Mouse (Mus musculus): ENCODE results near the gene Fam160a1. TPM values are rescaled to one million over a fixed set of nuclear protein-coding genes. Genes with fewer than 3 reads are reported as not detected.

Fam160a1 gene
- polyA plus RNA-seq, 1 experiment from 2014 or later = 7.7 TPM

- Histone ChIP-seq H3K36me3 (no peaks in the 10 kb centered on the region), H3K27ac (no peak overlapping the region), H3K4me2 (no peak overlapping the region), H3K4me1 (replicated peaks) (no peaks in the 10 kb centered on the region), H3K27me3 (no peaks in the 10 kb centered on the region), H3K9me3 (replicated peaks) (no peaks in the 10 kb centered on the region), H3K4me3 (no peak overlapping the region), H3K9ac (no peak overlapping the region)
- WGBS = 72% methylated on average over 15 of the region's 15 CpGs
- no peak for ATAC-seq (replicated peaks; ENCODE audit: insufficient number of reproducible peaks, insufficient read depth, low FRiP score, low read depth)
These were observed 3.9 kb upstream of the Fam160a1 start for GRCm38 (mm10) chr3:85820839-85821548.

- WGBS = 74% methylated on average over 3 of the region's 3 CpGs
- Histone ChIP-seq H3K4me1 (replicated peaks) (peaks cover 3% of the 10 kb centered on the region; the same call in 1 of the 2 replicates), H3K4me3 (no peak overlapping the region), H3K27me3 (no peaks in the 10 kb centered on the region), H3K4me2 (no peak overlapping the region), H3K9me3 (replicated peaks) (no peaks in the 10 kb centered on the region), H3K27ac (no peak overlapping the region), H3K9ac (no peak overlapping the region), H3K36me3 (no peaks in the 10 kb centered on the region)
- no peak for ATAC-seq (replicated peaks; ENCODE audit: insufficient number of reproducible peaks, insufficient read depth, low FRiP score, low read depth)
These were observed 2.2 kb upstream of the Fam160a1 start for GRCm38 (mm10) chr3:85819319-85819718.

- Histone ChIP-seq H3K4me1 (replicated peaks) (peaks cover 18% of the 10 kb centered on the region), H3K4me3 (no peak overlapping the region), H3K9ac (no peak overlapping the region), H3K36me3 (no peaks in the 10 kb centered on the region), H3K4me2 (no peak overlapping the region), H3K9me3 (replicated peaks) (no peaks in the 10 kb centered on the region), H3K27ac (no peak overlapping the region), H3K27me3 (no peaks in the 10 kb centered on the region)
- ATAC-seq (replicated peaks; ENCODE audit: insufficient number of reproducible peaks, insufficient read depth, low FRiP score, low read depth) = no peak
- 42% methylated on average over 7 of the region's 7 CpGs for WGBS
These were observed 2.9 kb downstream of the Fam160a1 start for GRCm38 (mm10) chr3:85814241-85814640.

GRCm38 (mm10) chr3:85813101-85814014 is 3.7 kb downstream of the Fam160a1 start:
- Histone ChIP-seq H3K27me3 (no peaks in the 10 kb centered on the region), H3K9me3 (replicated peaks) (no peaks in the 10 kb centered on the region), H3K27ac (no peak overlapping the region), H3K9ac (no peak overlapping the region), H3K4me3 (no peak overlapping the region), H3K4me1 (replicated peaks) (peaks cover 18% of the 10 kb centered on the region), H3K4me2 (no peak overlapping the region), H3K36me3 (no peaks in the 10 kb centered on the region)
- WGBS = 67% methylated on average over 4 of the region's 4 CpGs
- ATAC-seq (replicated peaks; ENCODE audit: insufficient number of reproducible peaks, insufficient read depth, low FRiP score, low read depth) = no peak

- Histone ChIP-seq H3K27ac (no peak overlapping the region), H3K27me3 (no peaks in the 10 kb centered on the region), H3K4me2 (no peak overlapping the region), H3K9ac (no peak overlapping the region), H3K4me1 (replicated peaks) (peaks cover 18% of the 10 kb centered on the region), H3K36me3 (no peaks in the 10 kb centered on the region), H3K4me3 (no peak overlapping the region), H3K9me3 (replicated peaks) (no peaks in the 10 kb centered on the region)
- 76% methylated on average over 5 of the region's 5 CpGs for WGBS
- no peak for ATAC-seq (replicated peaks; ENCODE audit: insufficient number of reproducible peaks, insufficient read depth, low FRiP score, low read depth)
These were observed 5.1 kb downstream of the Fam160a1 start for GRCm38 (mm10) chr3:85812010-85812409.

- Histone ChIP-seq H3K9me3 (replicated peaks) (no peaks in the 10 kb centered on the region), H3K36me3 (no peaks in the 10 kb centered on the region), H3K9ac (no peak overlapping the region), H3K27me3 (no peaks in the 10 kb centered on the region), H3K4me2 (no peak overlapping the region), H3K27ac (no peak overlapping the region), H3K4me3 (no peak overlapping the region), H3K4me1 (replicated peaks) (no peaks in the 10 kb centered on the region)
- 51% methylated on average over 1 of the region's 1 CpGs for WGBS
- ATAC-seq (replicated peaks; ENCODE audit: insufficient number of reproducible peaks, insufficient read depth, low FRiP score, low read depth) = no peak
These were observed 23.9 kb downstream of the Fam160a1 start for GRCm38 (mm10) chr3:85793166-85793565.

- Histone ChIP-seq H3K9me3 (replicated peaks) (no peaks in the 10 kb centered on the region), H3K27ac (no peak overlapping the region), H3K4me2 (no peak overlapping the region), H3K4me3 (no peak overlapping the region), H3K9ac (no peak overlapping the region), H3K27me3 (no peaks in the 10 kb centered on the region), H3K36me3 (no peaks in the 10 kb centered on the region), H3K4me1 (replicated peaks) (no peaks in the 10 kb centered on the region)
- 80% methylated on average over 4 of the region's 4 CpGs for WGBS
- ATAC-seq (replicated peaks; ENCODE audit: insufficient number of reproducible peaks, insufficient read depth, low FRiP score, low read depth) = no peak
These were observed 27.3 kb downstream of the Fam160a1 start for GRCm38 (mm10) chr3:85789748-85790147.

- ATAC-seq (replicated peaks; ENCODE audit: insufficient number of reproducible peaks, insufficient read depth, low FRiP score, low read depth) = no peak
- Histone ChIP-seq H3K36me3 (no peaks in the 10 kb centered on the region), H3K9me3 (replicated peaks) (no peaks in the 10 kb centered on the region), H3K4me1 (replicated peaks) (no peaks in the 10 kb centered on the region), H3K27ac (no peak overlapping the region), H3K4me3 (no peak overlapping the region), H3K9ac (no peak overlapping the region), H3K4me2 (no peak overlapping the region), H3K27me3 (no peaks in the 10 kb centered on the region)
- WGBS = 80% methylated on average over 8 of the region's 8 CpGs
These were observed 30.6 kb downstream of the Fam160a1 start for GRCm38 (mm10) chr3:85786501-85786900.

- no peak overlapping the region for H3K4me2 ChIP-seq
- no peak overlapping the region for H3K4me3 ChIP-seq
- no peak overlapping the region; the same call in 1 of the 2 replicates for H3K27ac ChIP-seq
- no peak overlapping the region for H3K9ac ChIP-seq
- H3K4me1 ChIP-seq (replicated peaks) = peaks cover 9% of the 10 kb centered on the region
- H3K36me3 ChIP-seq = no peaks in the 10 kb centered on the region
- no peaks in the 10 kb centered on the region for H3K9me3 ChIP-seq (replicated peaks)
- no peak for ATAC-seq (replicated peaks; ENCODE audit: insufficient number of reproducible peaks, insufficient read depth, low FRiP score, low read depth)
- 54% methylated on average over 7 of the region's 7 CpGs for WGBS
- H3K27me3 ChIP-seq = no peaks in the 10 kb centered on the region
These were observed 36.2 kb downstream of the Fam160a1 start for GRCm38 (mm10) chr3:85780906-85781305.

GRCm38 (mm10) chr3:85780332-85780731 is 36.8 kb downstream of the Fam160a1 start:
- no peak for ATAC-seq (replicated peaks; ENCODE audit: insufficient number of reproducible peaks, insufficient read depth, low FRiP score, low read depth)
- no peak overlapping the region for H3K27ac ChIP-seq
- WGBS = 71% methylated on average over 2 of the region's 2 CpGs

GRCm38 (mm10) chr3:85777841-85778240 is 39.2 kb downstream of the Fam160a1 start:
- Histone ChIP-seq H3K36me3 (no peaks in the 10 kb centered on the region), H3K4me3 (no peak overlapping the region), H3K27ac (no peak overlapping the region), H3K4me1 (replicated peaks) (peaks cover 31% of the 10 kb centered on the region), H3K27me3 (no peaks in the 10 kb centered on the region), H3K4me2 (no peak overlapping the region), H3K9me3 (replicated peaks) (no peaks in the 10 kb centered on the region), H3K9ac (no peak overlapping the region)
- ATAC-seq (replicated peaks; ENCODE audit: insufficient number of reproducible peaks, insufficient read depth, low FRiP score, low read depth) = no peak
- WGBS = 46% methylated on average over 2 of the region's 2 CpGs

More at GRCm38 (mm10) chr3:85780332-85780731, 36.8 kb downstream of the Fam160a1 start:
- Histone ChIP-seq H3K36me3 (no peaks in the 10 kb centered on the region), H3K9ac (no peak overlapping the region), H3K27me3 (no peaks in the 10 kb centered on the region), H3K4me2 (no peak overlapping the region), H3K9me3 (replicated peaks) (no peaks in the 10 kb centered on the region), H3K4me3 (no peak overlapping the region), H3K4me1 (replicated peaks) (peaks cover 11% of the 10 kb centered on the region)

All from heart, embryonic 15.5 days (tissue).